Mouse (Mus musculus) neutrophil, adult 5-6 weeks (primary cell): ENCODE data around the gene Slc50a1. TPM values are rescaled to one million over a fixed set of nuclear protein-coding genes. Genes with fewer than 3 reads are reported as not detected.

Experiments used
- ATAC-seq: fragments of 151-379, 151-347 bp; 2 replicates; pipeline ENCODE4 v1.8.0; 2017; ENCODE audit warnings: mild to moderate bottlenecking, moderate TSS enrichment; ENCODE audit not compliant: insufficient number of reproducible peaks, poor library complexity, low FRiP score, severe bottlenecking; ENCODE audit errors: extremely low read depth
- total RNA-seq: library from RNA; stranded (forward); fragments of 200-1000 nt; gene quantifications from 2 replicates; pipeline ENCODE4 v1.2.3, GENCODE M21; 2017

Slc50a1 gene
- total RNA-seq, 1 experiment from 2014 or later, result 99.3 TPM

GRCm38 (mm10) chr3:89219546-89219945, 50.8 kb downstream of the Slc50a1 start:
- ATAC-seq, result no peak

- no peak for ATAC-seq
Observed at GRCm38 (mm10) chr3:89218271-89218670, 52.1 kb downstream of the Slc50a1 start.

Other genes with a start within 250 kb of the Slc50a1 start
- 29.6 and 30.8 TPM in 2 replicates for gene Rusc1, start 177.3 kb downstream of the Slc50a1 start, total RNA-seq
- gene Gm43738, start 169.5 kb downstream of the Slc50a1 start, total RNA-seq, result not detected in 2 replicates
- 20.7 and 26.5 TPM in 2 replicates for gene Fdps, start 168.6 kb downstream of the Slc50a1 start, total RNA-seq
- gene Pklr, start 134.4 kb downstream of the Slc50a1 start, total RNA-seq, result not detected in 2 replicates
- 0.25 and 0.47 TPM in 2 replicates for gene Hcn3, start 110.4 kb downstream of the Slc50a1 start, total RNA-seq
- gene Clk2, start 105.8 kb downstream of the Slc50a1 start, total RNA-seq, result 159 and 180 TPM in 2 replicates
- gene Scamp3, start 93.1 kb downstream of the Slc50a1 start, total RNA-seq, result 58.2 and 64.2 TPM in 2 replicates
- gene Fam189b, start 87.4 kb downstream of the Slc50a1 start, total RNA-seq, result 7.7 and 8.2 TPM in 2 replicates
- gene Gba, start 67.6 kb downstream of the Slc50a1 start, total RNA-seq, result 73.5 and 76.0 TPM in 2 replicates
- 2.0 and 5.8 TPM in 2 replicates for gene Thbs3, start 55.4 kb downstream of the Slc50a1 start, total RNA-seq
- 65.6 and 83.4 TPM in 2 replicates for gene Mtx1, start 43.5 kb downstream of the Slc50a1 start, total RNA-seq
- gene Muc1, start 41.5 kb downstream of the Slc50a1 start, total RNA-seq, result 4.5 and 7.1 TPM in 2 replicates
- gene Krtcap2, start 24.6 kb downstream of the Slc50a1 start, total RNA-seq, result 52.2 and 53.9 TPM in 2 replicates
- 2.2 and 2.3 TPM in 2 replicates for gene Trim46, start 24.3 kb downstream of the Slc50a1 start, total RNA-seq
- gene Dpm3, start 11.2 kb downstream of the Slc50a1 start, total RNA-seq, result 25.7 and 30.4 TPM in 2 replicates
- 1.3 TPM in 1 of 2 replicates, not detected in the other for gene Efna1, start 10.6 kb upstream of the Slc50a1 start, total RNA-seq
- not detected in 2 replicates for gene Efna3, start 52.4 kb upstream of the Slc50a1 start, total RNA-seq
- gene Efna4, start 67.5 kb upstream of the Slc50a1 start, total RNA-seq, result not detected in 2 replicates
- gene Adam15, start 79.4 kb upstream of the Slc50a1 start, total RNA-seq, result 28.9 and 55.5 TPM in 2 replicates
- not detected in 2 replicates for gene Dcst2, start 91.4 kb upstream of the Slc50a1 start, total RNA-seq
- gene Dcst1, start 94.7 kb upstream of the Slc50a1 start, total RNA-seq, result not detected in 2 replicates
- gene Zbtb7b, start 124.2 kb upstream of the Slc50a1 start, total RNA-seq, result 90.9 and 120 TPM in 2 replicates
- gene Lenep, start 132.2 kb upstream of the Slc50a1 start, total RNA-seq, result 2.2 and 5.7 TPM in 2 replicates
- 21.1 and 25.6 TPM in 2 replicates for gene Flad1, start 141.3 kb upstream of the Slc50a1 start, total RNA-seq
- 1.6 and 2.4 TPM in 2 replicates for gene Cks1b, start 147.8 kb upstream of the Slc50a1 start, total RNA-seq
- gene Shc1, start 147.9 kb upstream of the Slc50a1 start, total RNA-seq, result 51.4 and 58.1 TPM in 2 replicates
- 35.8 and 41.4 TPM in 2 replicates for gene Pygo2, start 159.6 kb upstream of the Slc50a1 start, total RNA-seq
- gene Pbxip1, start 166.1 kb upstream of the Slc50a1 start, total RNA-seq, result 196 TPM in 2 replicates
- 22.3 and 24.7 TPM in 2 replicates for gene Pmvk, start 184.0 kb upstream of the Slc50a1 start, total RNA-seq
- gene Kcnn3, start 249.6 kb upstream of the Slc50a1 start, total RNA-seq, result not detected in 2 replicates